Mouse (Mus musculus): ENCODE results near the gene Lrrc8c. TPM values are rescaled to one million over a fixed set of nuclear protein-coding genes. Genes with fewer than 3 reads are reported as not detected.
"Not testable (repeated sequence)": the region's sequence is repeated elsewhere in the genome, so short reads cannot be mapped to it uniquely, and the experiment has no call there.

The Lrrc8c gene
- polyA plus RNA-seq, 1 experiment from 2014 or later = 10.9 TPM

- no peaks in the 10 kb centered on the region for H3K36me3 ChIP-seq
- no peak overlapping the region for H3K4me3 ChIP-seq
- no peak overlapping the region for H3K27ac ChIP-seq
- no peak for ATAC-seq (ENCODE audit: low FRiP score, low read depth)
- no peak overlapping the region for H3K9ac ChIP-seq
- no peaks in the 10 kb centered on the region for H3K27me3 ChIP-seq (replicated peaks)
- H3K4me1 ChIP-seq = no peaks in the 10 kb centered on the region
- WGBS = 89% methylated on average over 10 of the region's 10 CpGs
- no peaks in the 10 kb centered on the region for H3K9me3 ChIP-seq
- H3K4me2 ChIP-seq (replicated peaks) = no peak overlapping the region
Measured at GRCm38 (mm10) chr5:105632066-105632465, 112.9 kb downstream of the Lrrc8c start.

GRCm38 (mm10) chr5:105635576-105635975, 116.4 kb downstream of the Lrrc8c start:
- 80% methylated on average over 6 of the region's 6 CpGs for WGBS
- H3K27ac ChIP-seq = no peak overlapping the region
- no peaks in the 10 kb centered on the region for H3K36me3 ChIP-seq
- no peaks in the 10 kb centered on the region for H3K4me1 ChIP-seq
- no peak for ATAC-seq (ENCODE audit: low FRiP score, low read depth)
- H3K4me2 ChIP-seq (replicated peaks) = no peak overlapping the region
- H3K27me3 ChIP-seq (replicated peaks) = no peaks in the 10 kb centered on the region
- no peak overlapping the region for H3K4me3 ChIP-seq
- no peaks in the 10 kb centered on the region for H3K9me3 ChIP-seq
- H3K9ac ChIP-seq = no peak overlapping the region

DNA sequence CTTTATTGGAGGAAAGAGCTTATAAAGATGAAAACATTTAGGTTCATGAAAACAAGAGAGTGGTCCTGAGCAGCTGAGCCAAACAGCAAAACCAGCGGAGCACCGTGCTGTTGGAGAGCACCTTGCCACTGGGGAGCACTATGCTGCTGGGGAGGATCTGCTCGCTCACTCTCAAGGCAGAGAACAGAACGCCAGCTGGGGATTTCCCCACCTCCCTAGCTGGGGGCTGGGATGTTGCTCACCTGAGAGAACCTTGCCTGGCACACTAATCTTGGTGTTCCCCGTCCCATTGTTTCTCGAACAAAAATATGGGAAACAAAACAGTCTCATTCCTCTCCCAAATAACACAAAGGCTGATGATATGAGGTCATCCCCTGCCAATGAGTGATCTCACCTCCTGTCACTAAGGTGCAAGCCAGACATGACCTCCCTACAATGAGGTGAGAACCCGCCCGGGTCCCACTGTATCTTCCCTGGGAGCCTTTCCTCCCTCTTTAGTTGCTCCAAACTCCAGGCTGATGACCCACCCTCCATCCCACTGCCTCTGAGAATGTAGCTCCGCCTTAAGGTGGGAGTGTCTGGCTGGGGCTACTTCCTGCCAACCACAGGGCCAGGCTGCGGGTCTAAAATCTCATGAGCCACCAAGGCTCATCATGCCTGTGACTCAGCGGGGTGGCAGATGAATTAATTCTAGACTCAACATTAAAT, 117.5 kb downstream of the Lrrc8c start:
- H3K27me3 ChIP-seq (replicated peaks) = no peaks in the 10 kb centered on the region
- H3K4me2 ChIP-seq (replicated peaks) = no peak overlapping the region
- H3K27ac ChIP-seq = no peak overlapping the region
- no peaks in the 10 kb centered on the region for H3K36me3 ChIP-seq
- no peaks in the 10 kb centered on the region for H3K9me3 ChIP-seq
- WGBS = 86% methylated on average over 11 of the region's 11 CpGs
- H3K9ac ChIP-seq = no peak overlapping the region
- no peaks in the 10 kb centered on the region for H3K4me1 ChIP-seq
- ATAC-seq (ENCODE audit: low FRiP score, low read depth) = no peak
- H3K4me3 ChIP-seq = no peak overlapping the region

- not testable (repeated sequence) for H3K27me3 ChIP-seq (replicated peaks); H3K27ac ChIP-seq; H3K4me3 ChIP-seq; H3K9me3 ChIP-seq; H3K36me3 ChIP-seq; H3K4me2 ChIP-seq (replicated peaks); H3K9ac ChIP-seq; ATAC-seq (ENCODE audit: low FRiP score, low read depth); H3K4me1 ChIP-seq
- WGBS = 97% methylated on average over 2 of the region's 2 CpGs
Measured at GRCm38 (mm10) chr5:105638266-105638665, 119.1 kb downstream of the Lrrc8c start.

- Histone ChIP-seq H3K4me1 (no peaks in the 10 kb centered on the region), H3K36me3 (no peaks in the 10 kb centered on the region), H3K27ac (no peak overlapping the region), H3K4me3 (no peak overlapping the region), H3K9ac (no peak overlapping the region), H3K9me3 (no peaks in the 10 kb centered on the region), H3K4me2 (replicated peaks) (no peak overlapping the region), H3K27me3 (replicated peaks) (no peaks in the 10 kb centered on the region)
- WGBS = 88% methylated on average over 6 of the region's 6 CpGs
- no peak for ATAC-seq (ENCODE audit: low FRiP score, low read depth)
Measured at GRCm38 (mm10) chr5:105638916-105639315, 119.7 kb downstream of the Lrrc8c start.

- no peak for ATAC-seq (ENCODE audit: low FRiP score, low read depth)
- H3K9me3 ChIP-seq = no peaks in the 10 kb centered on the region
- no peaks in the 10 kb centered on the region for H3K27me3 ChIP-seq (replicated peaks)
- 94% methylated on average over 11 of the region's 11 CpGs for WGBS
- H3K4me2 ChIP-seq (replicated peaks) = no peak overlapping the region
- no peaks in the 10 kb centered on the region for H3K36me3 ChIP-seq
- no peaks in the 10 kb centered on the region for H3K4me1 ChIP-seq
- no peak overlapping the region for H3K4me3 ChIP-seq
- H3K27ac ChIP-seq = no peak overlapping the region
- H3K9ac ChIP-seq = no peak overlapping the region
Measured at GRCm38 (mm10) chr5:105639363-105639762, 120.2 kb downstream of the Lrrc8c start.

- Histone ChIP-seq H3K27ac (no peak overlapping the region), H3K9me3 (no peaks in the 10 kb centered on the region), H3K4me2 (replicated peaks) (no peak overlapping the region), H3K9ac (no peak overlapping the region), H3K36me3 (no peaks in the 10 kb centered on the region), H3K4me3 (no peak overlapping the region), H3K4me1 (no peaks in the 10 kb centered on the region), H3K27me3 (replicated peaks) (no peaks in the 10 kb centered on the region)
- WGBS = 93% methylated on average over 5 of the region's 5 CpGs
- no peak for ATAC-seq (ENCODE audit: low FRiP score, low read depth)
Measured at GRCm38 (mm10) chr5:105642517-105642916, 123.3 kb downstream of the Lrrc8c start.

DNA sequence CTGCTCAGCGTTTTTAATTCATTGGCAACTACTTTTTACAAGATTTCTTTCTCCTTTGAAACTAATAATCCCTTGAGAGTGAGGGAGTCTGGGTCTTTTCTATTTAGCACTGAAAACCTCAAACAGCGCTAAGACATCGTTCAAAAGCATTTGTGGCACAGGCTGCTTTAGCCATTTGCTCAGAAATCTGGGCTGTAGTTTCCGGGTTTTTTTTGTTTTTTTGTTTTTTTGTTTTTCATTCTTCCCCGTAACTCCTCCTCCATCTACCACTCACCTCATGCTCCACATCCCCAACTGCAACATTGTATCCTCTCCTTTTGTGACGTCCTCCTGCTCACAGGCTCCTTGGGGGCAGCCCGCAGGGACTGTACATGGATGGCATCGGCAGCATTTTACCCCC, 124.1 kb downstream of the Lrrc8c start:
- Histone ChIP-seq H3K4me2 (replicated peaks) (no peak overlapping the region), H3K36me3 (no peaks in the 10 kb centered on the region), H3K27me3 (replicated peaks) (no peaks in the 10 kb centered on the region), H3K4me3 (no peak overlapping the region), H3K9me3 (no peaks in the 10 kb centered on the region), H3K4me1 (no peaks in the 10 kb centered on the region), H3K9ac (no peak overlapping the region), H3K27ac (no peak overlapping the region)
- WGBS = 71% methylated on average over 8 of the region's 8 CpGs
- ATAC-seq (ENCODE audit: low FRiP score, low read depth) = no peak

DNA sequence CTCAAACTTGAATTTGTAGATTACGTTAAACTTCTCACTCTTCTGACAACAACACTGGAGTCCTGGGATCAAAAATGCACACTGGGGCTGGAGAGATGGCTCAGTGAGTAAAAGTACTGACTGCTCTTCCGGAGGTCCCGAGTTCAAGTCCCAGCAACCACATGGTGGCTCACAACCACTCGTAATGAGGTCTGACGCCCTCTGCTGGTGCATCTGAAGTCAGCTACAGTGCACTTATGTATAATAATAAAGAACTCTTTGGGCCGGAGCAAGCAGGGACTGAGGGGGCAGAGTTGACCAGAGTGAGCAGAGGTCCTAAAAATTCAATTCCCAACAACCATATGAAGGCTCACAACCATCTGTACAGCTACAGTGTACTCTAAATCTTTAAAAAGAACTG, 125.0 kb downstream of the Lrrc8c start:
- Histone ChIP-seq H3K9me3 (no peaks in the 10 kb centered on the region), H3K4me1 (no peaks in the 10 kb centered on the region), H3K27me3 (replicated peaks) (no peaks in the 10 kb centered on the region), H3K27ac (no peak overlapping the region), H3K9ac (no peak overlapping the region), H3K4me2 (replicated peaks) (no peak overlapping the region), H3K36me3 (no peaks in the 10 kb centered on the region), H3K4me3 (no peak overlapping the region)
- ATAC-seq (ENCODE audit: low FRiP score, low read depth) = no peak
- WGBS = 89% methylated on average over 6 of the region's 6 CpGs

DNA sequence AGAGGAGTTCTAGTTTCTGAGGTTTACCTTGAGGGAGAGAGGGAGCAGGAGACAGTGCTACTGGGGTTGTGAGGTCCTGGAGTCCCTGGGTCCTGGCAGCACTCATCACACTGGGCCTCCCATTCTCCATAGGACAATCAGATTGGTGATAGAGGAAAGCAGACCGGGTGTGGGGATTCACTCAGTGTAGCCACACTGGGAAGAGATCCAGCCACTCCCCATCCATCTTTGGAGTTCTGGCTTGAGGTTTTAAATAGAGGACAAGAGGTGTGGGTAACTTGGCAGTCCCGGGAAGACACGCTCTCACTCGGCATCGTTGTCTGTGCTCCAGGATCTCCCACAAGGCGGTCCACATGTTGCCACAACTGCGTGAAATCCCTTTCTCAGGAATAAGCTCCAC, 127.9 kb downstream of the Lrrc8c start:
- Histone ChIP-seq H3K27me3 (replicated peaks) (no peaks in the 10 kb centered on the region), H3K4me1 (no peaks in the 10 kb centered on the region), H3K36me3 (no peaks in the 10 kb centered on the region), H3K4me2 (replicated peaks) (no peak overlapping the region), H3K27ac (no peak overlapping the region), H3K9me3 (no peaks in the 10 kb centered on the region), H3K4me3 (no peak overlapping the region), H3K9ac (no peak overlapping the region)
- WGBS = 93% methylated on average over 7 of the region's 7 CpGs
- no peak for ATAC-seq (ENCODE audit: low FRiP score, low read depth)

DNA sequence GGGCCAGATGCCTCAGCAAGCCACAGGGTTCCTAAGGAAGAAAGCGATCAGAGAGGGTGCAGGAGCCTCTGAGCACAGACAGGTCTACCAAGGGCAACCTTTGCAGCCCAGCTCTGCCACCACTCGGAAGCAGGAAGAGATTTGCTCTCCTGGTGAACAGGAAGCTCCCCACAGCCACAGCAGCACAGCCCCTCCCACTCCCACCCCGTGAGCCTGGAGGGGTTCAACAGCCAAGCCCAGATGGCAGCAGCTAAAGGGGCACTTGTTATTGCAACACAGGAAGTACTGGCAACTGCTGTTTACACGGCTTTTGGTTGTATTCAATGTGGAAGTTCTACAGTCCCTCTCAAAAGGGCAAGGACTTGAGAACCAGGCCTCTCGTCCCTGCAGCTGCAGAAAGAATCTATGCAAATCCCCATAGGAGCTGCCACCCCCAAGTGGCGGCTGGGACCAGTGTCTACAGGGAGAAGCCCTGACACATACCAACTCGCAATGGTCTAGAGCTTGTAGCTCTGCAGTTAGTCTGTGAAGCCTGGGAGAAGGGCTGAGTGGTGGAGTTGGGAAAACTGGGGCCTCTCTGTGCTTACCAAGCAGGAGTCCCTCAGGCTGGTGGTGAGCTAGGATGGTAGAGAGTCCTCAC, 129.6 kb downstream of the Lrrc8c start:
- 53% methylated on average over 7 of the region's 7 CpGs for WGBS
- H3K4me2 ChIP-seq (replicated peaks) = no peak overlapping the region
- no peaks in the 10 kb centered on the region for H3K27me3 ChIP-seq (replicated peaks)
- H3K9me3 ChIP-seq = no peaks in the 10 kb centered on the region
- no peak overlapping the region for H3K27ac ChIP-seq
- H3K9ac ChIP-seq = no peak overlapping the region
- no peak overlapping the region for H3K4me3 ChIP-seq
- no peaks in the 10 kb centered on the region for H3K36me3 ChIP-seq
- no peaks in the 10 kb centered on the region for H3K4me1 ChIP-seq
- ATAC-seq (ENCODE audit: low FRiP score, low read depth) = no peak

- peaks cover 1% of the 10 kb centered on the region; the same call in 1 of the 2 replicates for H3K4me1 ChIP-seq
- H3K36me3 ChIP-seq = no peaks in the 10 kb centered on the region
- no peak overlapping the region for H3K9ac ChIP-seq
- no peak overlapping the region for H3K4me3 ChIP-seq
- H3K27me3 ChIP-seq (replicated peaks) = no peaks in the 10 kb centered on the region
- H3K4me2 ChIP-seq (replicated peaks) = no peak overlapping the region
- 89% methylated on average over 10 of the region's 10 CpGs for WGBS
- H3K9me3 ChIP-seq = no peaks in the 10 kb centered on the region
- no peak for ATAC-seq (ENCODE audit: low FRiP score, low read depth)
- no peak overlapping the region for H3K27ac ChIP-seq
Measured at GRCm38 (mm10) chr5:105649514-105650001, 130.4 kb downstream of the Lrrc8c start.
